Mouse (Mus musculus): ENCODE measurements at regions not wholly inside any gene's neighbourhood (a gene's known extent, or its start where the extent isn't known, plus 50 kb on each side); places are given as distances from the start of the nearest gene placed in this dataset.
"Not testable (repeated sequence)": the region's sequence is repeated elsewhere in the genome, so short reads cannot be mapped to it uniquely, and the experiment has no call there.

GRCm38 (mm10) chr1:161614091-161614490 lies 119.6 kb downstream of the Tnfsf18 start:
- not testable (repeated sequence) for DNase-seq (ENCODE audit: extremely low spot score)

DNA sequence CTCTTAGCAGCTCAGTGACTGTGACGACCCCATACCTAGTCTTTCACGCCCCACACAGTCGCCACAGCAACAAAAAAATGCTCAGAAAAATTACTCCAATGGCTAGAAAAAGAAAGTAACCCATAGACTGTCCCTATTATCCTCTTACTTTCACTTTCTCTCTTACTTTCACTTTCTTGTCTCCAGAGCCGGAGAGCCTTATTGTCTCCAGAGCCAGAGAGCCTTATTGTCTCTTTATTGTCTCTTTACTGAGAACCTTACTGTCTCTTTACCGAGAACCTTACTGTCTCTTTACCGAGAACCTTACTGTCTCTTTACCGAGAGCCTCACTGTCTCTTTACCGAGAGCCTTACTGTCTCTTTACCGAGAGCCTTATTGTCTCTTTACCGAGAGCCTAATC lies 119.2 kb downstream of the Tnfsf18 start:
- DNase-seq (ENCODE audit: extremely low spot score): not testable (repeated sequence)

DNA sequence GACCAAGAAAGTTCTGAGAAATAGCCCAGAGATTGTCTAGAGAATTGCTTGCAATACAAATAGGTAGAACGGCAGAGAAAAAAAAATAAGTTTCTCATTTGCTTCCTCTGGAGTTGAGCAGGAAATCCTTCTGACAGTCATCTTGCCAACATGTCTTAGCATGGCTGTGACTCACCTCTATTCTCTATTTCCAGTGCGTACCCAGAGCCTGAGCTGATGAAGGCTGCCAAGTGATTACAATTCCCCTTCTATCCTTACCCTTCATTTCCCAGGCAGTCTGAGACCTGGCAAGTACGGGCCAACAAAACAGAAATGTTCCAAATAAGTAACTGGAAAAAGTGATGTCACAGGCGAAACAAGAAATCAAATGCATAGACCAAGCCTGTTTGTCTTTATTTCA lies 113.0 kb downstream of the Tnfsf18 start:
- no peak for DNase-seq (ENCODE audit: extremely low spot score)

- no peak for DNase-seq (ENCODE audit: extremely low spot score)
Observed at GRCm38 (mm10) chr1:161602150-161602549, 107.7 kb downstream of the Tnfsf18 start.

GRCm38 (mm10) chr1:161601167-161601566 lies 106.7 kb downstream of the Tnfsf18 start:
- DNase-seq (ENCODE audit: extremely low spot score): no peak

GRCm38 (mm10) chr1:161598167-161598566 lies 103.7 kb downstream of the Tnfsf18 start:
- DNase-seq (ENCODE audit: extremely low spot score): no peak

- DNase-seq (ENCODE audit: extremely low spot score): no peak
Observed at GRCm38 (mm10) chr1:161576530-161576929, 82.1 kb downstream of the Tnfsf18 start.

DNA sequence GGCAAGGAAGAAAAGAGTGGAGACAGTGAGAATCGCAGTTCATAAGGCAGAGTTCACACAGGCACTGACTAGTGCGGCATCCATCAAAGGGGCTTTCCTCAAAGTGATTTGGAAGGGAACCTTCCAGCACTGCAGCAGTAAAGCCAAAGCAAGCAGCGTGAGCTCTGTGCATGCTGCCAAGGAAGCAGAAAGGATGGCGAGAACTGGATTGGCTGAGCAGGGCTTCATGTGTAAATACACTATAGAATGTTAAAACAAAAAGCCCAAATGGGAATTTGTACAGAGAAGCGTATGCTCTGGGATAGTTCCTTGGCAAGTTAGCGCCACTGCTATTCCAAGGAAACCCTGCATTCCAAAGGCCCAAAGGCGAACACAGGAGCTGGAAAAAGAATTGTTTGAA lies 81.5 kb downstream of the Tnfsf18 start:
- no peak for DNase-seq (ENCODE audit: extremely low spot score)

DNA sequence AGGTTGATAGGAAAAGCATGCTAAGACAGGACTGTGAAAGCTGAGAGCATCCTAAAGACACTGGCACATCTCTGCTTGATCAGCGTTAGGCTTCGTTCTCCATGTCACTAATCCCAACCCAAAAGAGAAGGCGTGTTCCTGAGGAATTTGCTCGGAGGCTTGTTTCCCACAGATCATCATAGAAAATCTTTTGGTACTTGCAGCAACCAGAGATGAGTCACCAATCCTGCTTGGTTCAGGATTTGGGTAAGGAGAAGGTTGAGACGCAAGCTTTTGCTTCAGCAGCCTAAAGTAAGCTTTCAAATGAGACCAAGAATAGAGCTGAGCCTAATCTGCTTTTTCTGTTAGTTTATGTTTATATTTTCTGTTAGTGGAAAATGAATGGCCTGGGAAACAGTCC lies 80.7 kb downstream of the Tnfsf18 start:
- no peak for DNase-seq (ENCODE audit: extremely low spot score)

DNA sequence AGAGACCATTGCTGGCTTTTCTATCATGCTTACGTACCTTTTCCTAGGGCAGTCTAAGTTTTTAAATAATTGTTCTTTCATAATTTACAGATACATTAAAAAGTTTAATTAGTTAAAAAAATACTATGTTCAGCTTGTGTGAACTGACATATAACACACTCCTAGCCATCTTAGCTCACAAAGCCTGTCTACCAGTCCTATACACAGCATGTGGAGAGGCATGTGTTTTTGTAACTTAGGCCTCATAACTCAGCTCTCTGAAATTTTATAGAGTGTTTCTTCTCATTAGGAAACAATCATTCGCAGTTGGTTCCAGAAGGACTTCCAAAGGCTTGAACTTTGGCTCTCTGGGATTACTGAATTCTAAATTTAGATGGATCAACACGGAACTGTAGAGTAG lies 76.3 kb downstream of the Tnfsf18 start:
- DNase-seq (ENCODE audit: extremely low spot score): no peak

- no peak for DNase-seq (ENCODE audit: extremely low spot score)
Observed at GRCm38 (mm10) chr1:161567826-161568225, 73.4 kb downstream of the Tnfsf18 start.

- DNase-seq (ENCODE audit: extremely low spot score): no peak
Observed at GRCm38 (mm10) chr1:161560368-161560767, 65.9 kb downstream of the Tnfsf18 start.

Measured in embryo, embryonic 9.5 days (tissue).